Mouse (Mus musculus) heart, postnatal 25 days (tissue): ENCODE measurements at regions not wholly inside any gene's neighbourhood (a gene's known extent, or its start where the extent isn't known, plus 50 kb on each side); places are given as distances from the start of the nearest gene placed in this dataset.
"Not testable (repeated sequence)": the region's sequence is repeated elsewhere in the genome, so short reads cannot be mapped to it uniquely, and the experiment has no call there.

ENCODE experiments used
- DNase-seq: peaks from one replicate; pipeline ENCODE4 v3.0.0; 2022; ENCODE audit warnings: low spot score
- intact Hi-C: fragments of 180-260 bp; cut with DNase I; formaldehyde crosslinking; loops from one replicate; pipeline ENCODE4 v1.15.1; 2025

DNA sequence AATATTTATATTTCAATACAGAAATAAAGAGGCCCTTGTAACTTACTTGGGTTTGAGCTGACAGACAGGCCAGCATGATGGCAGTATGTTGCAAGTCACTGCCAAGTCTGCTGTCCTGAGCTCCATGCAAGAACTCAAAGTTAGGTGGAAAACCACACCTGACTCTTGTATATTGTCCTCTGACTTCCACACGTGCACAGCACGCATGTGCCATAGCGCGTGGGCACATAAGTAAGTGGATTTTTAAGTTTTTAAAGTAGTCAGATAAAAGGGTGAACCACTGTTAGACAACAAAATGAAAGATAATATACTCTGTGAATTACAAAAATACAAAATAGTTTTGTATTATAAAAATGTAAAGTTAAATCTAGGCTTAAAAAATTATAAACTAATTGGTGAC is 166.0 kb upstream of the Klf14 start:
- intact Hi-C loops, result loop anchor here (5.0 kb wide), 1 partner anchor 43 kb away; no protein-coding TSS in a partner anchor
- no peak for DNase-seq

DNA sequence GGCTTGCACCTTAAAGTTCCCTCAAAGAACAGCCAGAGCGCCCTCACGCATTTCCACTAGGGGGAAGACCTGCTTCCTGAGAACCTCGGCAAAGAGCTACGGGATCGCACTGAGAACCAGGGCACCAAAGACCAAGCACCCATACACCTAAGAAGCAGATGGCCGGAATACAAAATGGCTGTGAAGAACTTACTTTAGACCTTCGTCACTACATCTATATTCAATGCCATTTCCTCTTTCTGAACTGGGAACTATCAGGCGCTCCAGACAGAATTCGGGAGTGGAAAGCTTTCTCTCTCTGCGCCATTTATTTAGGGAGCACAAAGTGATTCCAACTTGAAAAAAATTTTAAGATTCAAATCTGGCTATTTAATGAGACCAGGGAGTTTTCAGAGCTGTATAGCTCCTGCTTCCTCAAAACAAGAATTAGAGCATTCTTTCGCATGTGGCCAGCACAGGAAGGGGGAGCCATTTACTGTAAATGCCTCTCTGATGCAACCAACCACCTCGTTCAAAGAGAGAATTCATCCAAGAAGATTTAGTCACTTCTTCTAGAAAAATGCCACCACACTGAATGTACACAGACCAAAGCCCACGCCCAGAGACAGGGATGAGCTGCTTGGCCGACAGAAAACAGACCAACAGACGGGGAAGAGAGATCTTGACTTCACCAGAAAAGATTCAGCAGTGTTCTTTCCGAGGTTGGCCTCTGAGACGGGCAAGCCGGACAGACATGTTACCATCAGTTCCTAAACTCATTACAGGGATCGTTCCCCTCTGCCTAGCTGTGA is 166.6 kb upstream of the Klf14 start:
- no peak for DNase-seq
- intact Hi-C loops, result loop anchor here (5.0 kb wide), 1 partner anchor 43 kb away; no protein-coding TSS in a partner anchor

DNA sequence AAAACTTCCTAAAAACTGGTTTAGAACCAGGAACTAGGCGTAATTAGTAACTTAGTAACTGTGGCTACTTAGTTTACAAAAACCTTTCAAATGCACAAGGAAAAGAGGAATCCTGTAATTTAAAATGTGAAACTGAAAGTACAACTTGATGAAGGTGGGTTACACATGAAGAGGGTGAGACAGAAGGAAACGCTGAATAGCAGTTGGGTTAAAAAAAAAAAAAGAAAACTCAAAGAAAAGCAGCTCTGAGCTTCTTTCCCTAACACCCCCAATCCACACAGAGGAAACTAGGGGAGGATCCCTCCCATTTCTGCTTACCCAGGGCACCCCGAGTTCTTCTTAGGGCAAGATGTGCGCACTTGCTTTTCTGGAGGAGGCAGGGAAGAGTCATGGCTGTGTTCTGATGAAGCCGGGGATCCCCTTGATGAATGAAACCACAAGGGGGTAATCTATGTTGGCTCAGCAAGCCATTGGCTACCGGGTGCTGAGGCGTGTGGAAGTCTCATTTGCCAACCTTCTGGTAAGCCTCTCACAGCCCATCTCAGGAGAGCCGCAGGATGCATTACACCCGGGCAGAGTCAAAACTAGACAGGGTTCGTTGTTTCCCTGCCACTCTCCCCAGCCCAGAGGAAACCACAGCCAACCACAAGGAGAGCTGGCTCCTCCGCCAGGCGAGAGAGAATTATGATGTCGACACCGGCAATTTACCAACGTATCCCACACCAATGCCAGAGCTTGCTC is 167.4 kb upstream of the Klf14 start:
- intact Hi-C loops, result loop anchor here (5.0 kb wide), 1 partner anchor 44 kb away; no protein-coding TSS in a partner anchor
- DNase-seq, result no peak

DNA sequence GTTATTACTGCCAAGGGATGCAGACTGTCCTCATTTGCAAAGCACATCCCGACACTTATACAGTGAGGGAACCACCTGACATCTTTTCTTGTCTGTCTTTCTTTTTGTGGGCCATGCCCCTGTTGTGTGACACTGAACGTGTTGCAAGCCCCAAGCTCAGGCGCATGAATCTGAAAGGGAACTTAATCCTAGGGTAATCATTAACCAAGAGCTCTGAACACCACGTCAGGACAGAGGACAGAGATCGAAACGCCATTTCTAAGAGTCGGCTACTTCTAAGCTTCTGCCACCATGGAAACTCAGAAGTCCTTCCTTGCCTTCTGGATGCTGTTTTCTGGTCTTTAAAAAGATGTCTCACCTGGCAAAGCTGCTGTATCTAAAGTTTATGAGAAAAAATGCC is 170.3 kb upstream of the Klf14 start:
- DNase-seq, result no peak
- intact Hi-C loops, result loop anchor here (5.0 kb wide), 1 partner anchor 47 kb away; no protein-coding TSS in a partner anchor

DNA sequence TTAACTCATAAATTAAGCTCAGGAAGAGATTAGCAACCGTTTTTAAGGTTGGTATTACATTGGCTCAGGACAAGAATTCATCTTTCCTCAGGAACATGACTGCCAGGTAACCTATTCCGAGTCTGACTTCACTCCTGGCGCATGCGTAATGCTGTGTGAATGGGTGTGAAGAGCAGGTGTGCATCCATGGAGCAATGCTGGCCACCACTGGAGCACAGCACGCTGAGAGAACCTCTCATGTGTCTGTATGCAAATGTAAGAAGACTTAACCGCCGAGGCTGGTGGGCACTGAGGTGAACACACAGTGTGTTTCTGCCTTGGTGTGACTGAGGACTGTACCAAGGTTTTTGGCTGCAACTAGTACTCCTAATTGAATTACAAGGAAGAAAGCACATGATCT is 171.1 kb upstream of the Klf14 start:
- DNase-seq, result no peak
- intact Hi-C loops, result loop anchor here (5.0 kb wide), 2 partner anchors 47 to 48 kb away; no protein-coding TSS in a partner anchor

DNA sequence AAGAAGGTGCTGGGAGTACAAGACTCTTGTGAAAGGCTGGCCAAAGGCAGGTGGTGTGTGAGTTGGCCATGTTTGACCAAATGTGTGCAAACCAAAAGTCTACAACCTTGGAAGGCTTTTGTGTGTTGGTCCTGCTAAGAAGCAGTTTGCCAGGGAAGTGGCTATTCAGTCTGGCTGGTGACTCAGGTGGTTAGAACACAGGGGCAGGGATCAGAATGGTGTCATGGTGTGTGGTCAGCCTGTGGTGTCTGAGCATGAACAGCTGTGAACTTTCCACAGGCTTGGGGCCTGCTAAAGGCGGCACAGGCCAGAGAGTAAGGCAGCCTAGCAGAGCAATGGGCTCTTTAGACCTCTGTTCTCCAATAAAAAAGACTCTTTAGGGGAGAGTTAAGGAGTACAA is 171.6 kb upstream of the Klf14 start:
- intact Hi-C loops, result loop anchor here (5.0 kb wide), 1 partner anchor 47 kb away; no protein-coding TSS in a partner anchor
- DNase-seq, result no peak

DNA sequence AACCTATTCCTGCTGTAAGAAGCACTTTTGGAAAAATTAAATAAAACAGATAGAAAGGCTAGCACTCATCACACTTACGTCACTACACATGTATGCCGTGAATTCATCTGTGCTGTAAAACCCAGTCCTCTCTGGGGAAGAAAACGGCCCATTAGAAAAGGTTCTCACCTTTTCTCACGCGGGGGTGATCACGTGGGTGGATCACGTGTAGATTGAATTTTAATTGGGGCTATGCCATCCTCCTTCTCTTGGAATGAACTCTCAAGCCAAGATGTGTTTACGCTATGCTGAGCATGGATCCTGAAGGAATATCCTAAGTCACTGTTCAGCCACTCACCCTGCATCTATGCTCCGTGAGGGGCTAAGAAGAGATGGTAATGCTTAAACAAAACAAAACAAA is 172.8 kb upstream of the Klf14 start:
- DNase-seq, result no peak
- intact Hi-C loops, result loop anchor here (5.0 kb wide), 1 partner anchor 46 kb away; no protein-coding TSS in a partner anchor

DNA sequence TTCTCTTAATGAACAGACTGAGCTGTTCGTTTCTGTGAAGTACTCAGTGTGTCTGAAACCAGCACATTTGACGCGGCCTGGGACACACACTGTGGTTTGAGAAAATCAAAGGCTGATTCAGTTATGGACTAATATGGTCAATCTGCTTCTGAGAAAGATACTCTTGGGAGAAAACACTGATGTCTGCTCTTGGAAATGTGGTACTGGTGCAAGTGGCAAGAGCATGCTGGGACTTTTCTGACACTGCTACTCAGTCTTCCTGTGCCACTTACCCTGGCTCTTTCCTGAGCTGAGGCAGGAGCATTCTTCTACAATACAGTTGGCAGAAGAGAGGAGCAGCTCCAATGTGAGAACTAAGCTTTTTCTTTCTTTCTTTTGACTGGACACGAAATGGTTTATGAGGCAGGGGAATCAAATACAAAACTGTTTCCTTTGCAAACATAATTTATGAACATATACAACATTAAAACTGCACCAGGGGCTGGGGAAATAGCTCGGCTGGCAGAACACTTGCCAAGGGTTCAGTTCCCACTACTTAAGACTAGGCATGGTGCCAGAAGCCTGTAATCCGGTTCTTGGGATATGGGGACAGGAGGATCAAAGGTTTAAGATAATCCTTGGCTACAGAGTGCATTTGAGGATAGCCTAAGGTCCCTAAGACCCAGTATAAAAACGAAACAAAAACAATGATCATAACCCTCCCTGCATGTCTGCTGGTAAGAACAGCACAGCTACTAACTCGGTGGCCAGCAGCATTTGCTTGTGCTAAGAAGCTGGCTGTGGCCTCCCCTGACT is 173.7 kb upstream of the Klf14 start:
- intact Hi-C loops, result loop anchor here (5.0 kb wide), 1 partner anchor 45 kb away; no protein-coding TSS in a partner anchor
- DNase-seq, result no peak

DNA sequence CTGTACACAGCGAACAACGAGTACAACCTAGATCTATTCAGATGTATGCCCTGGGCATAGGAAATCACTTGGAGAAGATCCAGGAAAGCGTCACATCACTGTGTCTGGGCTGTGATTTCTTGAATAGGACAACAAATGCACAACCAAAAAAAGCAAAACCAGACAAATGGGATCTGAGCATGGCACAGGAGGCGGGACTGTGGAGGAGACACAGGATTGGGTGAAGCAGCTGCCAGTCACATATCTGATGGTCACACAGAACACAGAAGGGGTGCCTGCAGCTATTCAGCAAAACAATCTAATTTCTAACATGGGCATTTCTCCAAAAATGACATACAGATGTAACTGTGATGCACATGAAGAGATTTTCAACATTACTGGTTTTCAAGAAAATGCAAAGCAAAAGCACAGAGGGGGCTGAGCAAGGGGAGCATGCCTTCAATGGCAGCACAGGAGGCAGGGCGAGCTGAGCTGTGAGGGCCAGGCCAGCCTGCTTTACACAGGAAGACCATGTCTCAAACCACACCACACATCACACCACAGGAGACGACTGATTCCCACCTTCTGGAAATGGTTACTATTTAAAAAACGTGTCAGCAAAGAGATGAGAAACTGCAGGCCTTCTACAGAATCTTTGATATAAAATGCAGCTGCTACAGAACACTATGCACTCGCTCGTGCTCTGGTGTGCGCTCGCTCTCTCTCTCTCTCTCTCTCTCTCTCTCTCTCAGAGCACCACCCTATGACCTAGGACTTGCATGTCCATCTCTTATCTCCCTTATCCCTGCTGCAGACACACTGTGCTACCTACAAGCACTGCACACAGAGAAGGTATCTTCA is 175.2 kb upstream of the Klf14 start:
- intact Hi-C loops, result loop anchor here (5.0 kb wide), 1 partner anchor 43 kb away; no protein-coding TSS in a partner anchor
- DNase-seq, result no peak

DNA sequence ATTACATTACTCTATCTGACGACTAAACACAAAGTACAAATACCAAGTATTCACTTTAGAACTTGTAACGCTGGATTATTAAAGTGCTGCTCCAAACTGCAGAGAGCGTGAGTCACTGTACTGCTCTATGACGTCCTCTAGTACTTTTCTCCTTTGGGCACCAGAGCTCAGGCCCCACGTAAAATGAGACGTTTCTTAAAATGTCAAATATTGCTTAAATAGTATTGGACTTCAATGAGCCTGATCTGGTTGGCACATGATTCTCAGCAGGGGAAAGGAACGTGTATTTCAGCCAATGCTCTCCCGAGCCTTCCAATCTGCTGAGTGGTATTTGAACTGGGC is 175.8 kb upstream of the Klf14 start:
- intact Hi-C loops, result loop anchor here (5.0 kb wide), 1 partner anchor 43 kb away; no protein-coding TSS in a partner anchor
- DNase-seq, result no peak

DNA sequence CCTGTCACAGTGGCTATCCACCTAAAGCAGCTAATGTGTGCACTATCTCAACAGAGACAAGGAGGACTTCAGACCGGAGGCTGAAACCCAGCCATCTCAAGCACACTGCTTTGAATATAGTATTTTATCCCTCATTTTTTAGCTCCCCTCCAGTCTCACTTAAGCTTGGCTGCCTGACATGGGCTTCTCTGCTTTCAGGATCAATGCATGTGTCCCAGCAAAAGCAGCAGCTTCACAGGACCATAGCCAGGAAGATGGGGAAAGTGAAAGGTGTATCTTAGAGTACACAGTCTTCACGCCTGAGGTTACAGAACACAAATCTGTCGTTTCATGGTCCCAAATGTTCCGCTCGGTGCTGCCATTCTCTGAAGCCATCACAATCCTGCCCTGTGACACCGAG is 176.7 kb upstream of the Klf14 start:
- intact Hi-C loops, result no loop called here

DNA sequence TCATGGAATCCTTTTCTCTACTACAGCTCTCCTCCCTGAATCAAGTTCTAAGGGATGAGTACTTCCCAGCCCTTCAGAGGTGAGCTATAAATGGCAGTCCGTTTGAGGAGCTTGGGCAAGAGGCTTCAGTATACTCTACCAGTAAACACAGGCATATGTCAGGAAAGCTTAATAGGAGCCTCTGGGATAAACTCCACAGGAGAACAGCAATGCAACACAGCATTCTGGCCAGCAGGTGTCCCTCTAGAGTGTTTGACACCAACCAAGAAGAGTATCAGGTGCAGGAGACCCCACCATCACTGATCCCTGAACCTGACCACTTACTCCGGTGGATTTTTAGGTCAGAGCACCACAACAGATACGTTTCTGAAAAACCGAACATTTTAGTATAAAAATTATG is 178.0 kb upstream of the Klf14 start:
- DNase-seq, result no peak
- intact Hi-C loops, result no loop called here

More for the DNA sequence above, 176.7 kb upstream of the Klf14 start:
- DNase-seq, result no peak

DNA sequence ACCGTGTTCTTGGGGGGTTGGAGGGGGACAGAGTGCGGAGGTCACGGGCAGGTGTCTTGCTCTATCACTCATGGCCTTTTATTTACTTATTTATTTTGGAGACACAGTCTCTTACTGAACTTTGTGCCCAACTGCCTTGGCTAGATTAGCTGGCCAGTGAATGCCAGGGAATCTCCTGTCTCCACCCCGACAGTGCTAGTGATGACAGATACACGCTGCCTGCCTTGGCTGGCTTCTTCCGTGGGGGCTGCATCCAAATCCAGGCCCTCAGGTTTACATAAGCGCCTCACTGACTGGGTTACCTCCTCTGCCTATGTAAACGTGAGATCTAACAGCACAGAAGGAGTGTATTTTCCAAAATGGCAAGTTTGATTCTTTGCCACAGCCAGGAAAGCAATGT is 178.5 kb upstream of the Klf14 start:
- intact Hi-C loops, result no loop called here
- DNase-seq, result no peak

DNA sequence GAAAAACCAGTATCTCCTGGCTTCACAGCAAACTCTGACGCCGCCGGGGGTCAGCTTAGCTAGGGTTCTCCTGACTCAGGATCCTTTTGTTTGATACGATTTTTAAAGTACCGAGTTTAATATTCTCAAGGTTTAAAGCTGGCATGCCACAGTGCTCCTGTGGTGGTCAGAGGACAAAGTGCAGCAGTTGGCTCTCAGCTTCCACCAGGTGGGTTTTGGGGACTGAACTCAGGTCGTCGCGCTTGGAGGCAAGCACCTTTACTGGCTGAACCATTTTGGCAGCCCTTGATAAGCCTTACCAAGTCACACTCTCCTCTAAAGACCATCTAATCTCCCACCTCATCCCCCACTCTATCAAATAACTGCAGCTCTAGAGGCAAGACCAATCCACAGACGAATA is 181.1 kb upstream of the Klf14 start:
- no peak for DNase-seq
- intact Hi-C loops, result no loop called here

DNA sequence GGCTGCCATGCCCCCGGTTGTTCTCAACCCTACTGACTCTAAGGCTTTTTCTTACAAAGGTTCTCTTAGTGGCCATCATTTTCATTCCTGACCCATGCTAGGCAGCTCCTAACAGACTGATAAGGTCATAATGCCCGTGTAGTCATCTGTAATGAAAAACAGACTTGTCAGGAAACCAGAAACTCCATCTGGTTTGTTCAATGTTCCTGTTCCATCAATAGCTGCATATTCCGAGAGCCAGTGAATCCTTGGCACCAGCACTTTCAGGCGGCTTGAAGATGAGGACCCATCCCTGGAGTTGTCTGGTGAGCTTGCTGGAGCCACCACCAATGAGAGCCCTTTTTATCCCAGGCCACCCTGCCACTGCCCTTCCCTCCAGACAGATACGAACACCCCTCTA is 181.7 kb upstream of the Klf14 start:
- intact Hi-C loops, result no loop called here
- DNase-seq, result no peak

DNA sequence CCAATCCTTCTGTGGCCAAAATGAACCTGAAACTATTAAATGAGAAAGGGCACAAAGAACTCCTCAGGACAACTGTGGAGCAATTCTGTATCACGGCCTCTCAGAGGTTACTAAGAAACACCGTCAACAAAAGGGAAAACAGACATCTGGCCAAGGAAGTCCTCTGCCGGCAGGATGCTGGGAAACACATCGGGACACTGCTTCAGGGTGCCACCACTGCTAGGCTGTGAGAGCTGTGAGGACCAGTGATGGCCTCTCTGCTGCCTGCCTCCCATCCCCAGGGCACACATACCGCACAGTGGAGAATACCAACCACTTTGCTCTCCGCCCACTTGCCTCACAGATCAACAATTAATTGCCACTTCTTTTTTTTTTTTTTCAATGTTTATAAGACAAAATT is 182.6 kb upstream of the Klf14 start:
- peak; percentile 35 for DNase-seq
- intact Hi-C loops, result no loop called here

DNA sequence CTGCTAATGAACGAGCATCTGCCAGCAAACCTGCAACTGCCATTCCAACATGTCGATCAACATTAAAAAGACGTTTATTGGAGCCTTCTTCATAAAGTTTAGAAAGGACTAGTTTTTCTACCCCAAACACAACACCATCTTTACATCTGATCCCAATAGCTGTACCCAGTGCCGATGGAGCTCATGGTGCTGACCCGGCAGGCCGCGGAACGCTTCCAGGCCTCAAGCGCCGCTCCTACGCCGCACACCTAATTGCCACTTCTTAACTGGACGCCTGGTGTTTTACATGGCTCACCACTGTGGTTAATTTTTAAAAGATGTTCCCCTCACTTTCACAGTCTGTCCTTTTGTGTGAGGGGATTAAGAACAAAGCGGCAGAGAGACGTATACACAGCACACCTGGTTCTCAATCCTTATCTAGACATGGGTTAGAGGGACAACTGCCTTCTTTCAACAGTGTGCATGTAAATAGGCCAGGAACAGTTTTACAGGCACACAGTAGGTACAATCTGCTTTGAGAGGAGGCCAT is 183.7 kb upstream of the Klf14 start:
- DNase-seq, intact Hi-C loops: not testable (repeated sequence)

DNA sequence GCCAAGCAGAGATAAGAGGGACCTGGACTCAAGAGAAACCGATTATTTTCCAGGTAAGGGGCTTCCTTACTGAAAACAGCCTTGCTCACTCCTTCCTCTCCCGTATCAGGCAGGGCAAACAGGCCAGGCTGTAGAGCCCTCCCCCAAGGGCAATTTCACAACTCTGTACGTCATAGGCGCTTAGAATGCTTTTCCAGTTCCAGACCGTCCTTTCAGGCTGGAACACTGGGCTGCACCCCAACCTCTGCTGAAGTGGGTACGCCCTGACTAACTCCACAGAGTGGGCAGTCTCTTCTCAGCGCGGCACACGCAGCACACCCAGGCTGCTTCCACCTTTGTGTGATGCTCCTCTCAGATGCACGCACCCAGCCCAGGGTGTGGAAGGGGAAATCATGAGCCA is 186.8 kb upstream of the Klf14 start:
- DNase-seq, result no peak
- intact Hi-C loops, result no loop called here

DNA sequence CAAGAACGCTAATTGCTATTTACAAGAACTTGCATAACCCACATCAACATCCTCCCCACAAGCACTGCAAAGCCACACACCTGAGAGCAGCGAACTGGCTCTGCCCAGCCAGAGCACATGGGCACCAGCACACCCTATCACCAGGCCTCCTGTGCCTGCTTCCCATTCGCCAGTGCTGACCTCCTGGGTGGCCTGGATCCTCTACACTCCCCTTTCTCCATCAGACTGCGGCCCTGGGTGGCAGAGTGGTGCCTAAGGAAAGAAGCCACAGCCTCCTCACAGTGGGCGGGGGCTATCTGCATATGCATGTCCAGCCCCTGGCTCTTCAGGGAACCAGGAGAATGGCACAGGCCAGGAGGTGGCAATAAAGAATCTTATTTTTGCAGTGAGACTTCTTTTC is 187.9 kb upstream of the Klf14 start:
- intact Hi-C loops, result no loop called here
- DNase-seq, result no peak
